Mouse (Mus musculus): ENCODE measurements around the gene Olfr618. TPM values are rescaled to one million over a fixed set of nuclear protein-coding genes. Genes with fewer than 3 reads are reported as not detected.

Olfr618 gene
- not detected for polyA plus RNA-seq (2017; shearing (Covaris generic))

DNA sequence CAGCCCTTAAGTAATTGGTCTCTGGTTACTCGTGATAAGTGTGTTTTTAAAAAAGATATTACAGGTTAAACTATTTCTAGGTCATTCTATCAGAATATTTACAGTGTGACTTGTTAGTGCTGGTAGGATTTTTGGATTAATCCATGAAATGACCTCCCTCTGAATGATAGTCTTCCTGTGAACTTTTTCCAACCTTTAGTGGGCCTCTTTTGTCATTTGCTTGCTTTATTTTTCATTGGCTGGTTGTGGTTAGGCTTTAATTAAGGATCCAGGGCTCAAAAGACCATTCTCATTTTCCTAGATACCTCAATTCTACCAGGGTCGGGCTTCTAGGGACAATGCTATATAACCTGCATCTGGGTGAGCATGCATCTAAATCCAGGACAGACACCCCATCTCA, at the start of gene Olfr618:
Gene Olfr618 (plus strand): TSS at position 301 of the 400 bp plus-strand sequence.

GRCm38 (mm10) chr7:103542617-103543016, 47.3 kb upstream of the Olfr618 start, which contains the start of gene Olfr612:
Gene Olfr612 (minus strand): TSS chr7:103542717.

DNA sequence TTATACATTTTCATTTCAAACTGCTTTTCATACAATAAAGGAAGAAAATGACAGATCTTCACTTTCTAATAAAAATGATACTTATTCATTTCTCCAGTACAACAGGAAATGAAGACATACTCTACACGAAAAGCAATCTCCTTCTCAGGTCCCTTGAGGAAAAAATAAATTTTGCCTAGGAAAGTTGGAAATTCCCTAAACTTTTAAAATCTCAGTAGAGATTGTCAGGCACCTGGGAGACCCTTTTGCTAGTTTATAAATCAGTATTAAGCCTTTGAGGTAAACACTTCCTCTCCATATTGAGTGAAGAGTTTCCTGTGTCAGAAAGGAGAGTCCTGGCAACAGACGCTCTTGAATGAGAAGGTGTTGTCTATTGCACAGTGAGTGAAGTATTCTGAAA, 42.1 kb upstream of the Olfr618 start, which contains the start of gene Olfr613:
Gene Olfr613 (plus strand): TSS at position 301 of the 400 bp plus-strand sequence.

GRCm38 (mm10) chr7:103555779-103556178, 34.1 kb upstream of the Olfr618 start, which contains the start of gene Olfr615:
Gene Olfr615 (plus strand): TSS chr7:103556079.

DNA sequence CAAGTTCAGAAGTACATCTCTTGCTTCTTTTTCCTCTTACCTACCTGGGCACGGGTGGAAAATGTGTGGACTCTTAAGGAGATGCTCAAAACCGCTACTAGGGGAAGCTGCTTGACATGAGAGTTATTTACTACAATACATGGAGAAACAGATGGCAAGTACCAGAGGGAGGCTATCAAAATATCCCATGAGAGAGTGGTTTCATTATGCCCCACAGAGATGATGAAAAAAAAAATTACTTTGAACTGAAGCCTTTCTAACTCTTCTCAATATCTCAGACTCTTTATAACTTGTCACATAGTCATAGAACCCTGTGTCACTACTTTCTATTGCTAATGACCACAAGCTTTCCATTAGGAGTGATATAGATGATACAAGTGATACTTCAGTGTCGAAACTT, 20.9 kb upstream of the Olfr618 start, which contains the start of gene Olfr616:
Gene Olfr616 (minus strand): TSS at position 101 of the 400 bp plus-strand sequence.

DNA sequence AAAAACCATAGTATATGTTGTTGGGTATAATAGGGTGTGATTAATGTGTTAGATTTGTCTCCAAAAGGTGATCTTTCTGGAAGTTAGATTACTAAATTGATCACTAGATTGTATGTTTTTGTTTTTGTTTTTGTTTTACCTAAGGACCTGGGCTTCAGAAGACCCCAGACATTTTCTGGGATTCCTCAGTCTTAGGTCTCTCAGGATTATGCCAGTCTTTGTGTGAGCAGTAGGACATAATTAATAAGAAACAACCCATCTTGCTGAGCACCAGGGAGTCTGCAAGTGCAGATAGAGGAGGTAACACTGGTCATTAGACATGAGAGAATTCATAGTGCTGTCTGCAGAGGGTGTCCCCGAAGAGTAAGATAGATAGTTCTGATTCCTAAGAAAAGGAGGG, 17.1 kb upstream of the Olfr618 start, which contains the start of gene Olfr617:
Gene Olfr617 (plus strand): TSS at position 301 of the 400 bp plus-strand sequence.

DNA sequence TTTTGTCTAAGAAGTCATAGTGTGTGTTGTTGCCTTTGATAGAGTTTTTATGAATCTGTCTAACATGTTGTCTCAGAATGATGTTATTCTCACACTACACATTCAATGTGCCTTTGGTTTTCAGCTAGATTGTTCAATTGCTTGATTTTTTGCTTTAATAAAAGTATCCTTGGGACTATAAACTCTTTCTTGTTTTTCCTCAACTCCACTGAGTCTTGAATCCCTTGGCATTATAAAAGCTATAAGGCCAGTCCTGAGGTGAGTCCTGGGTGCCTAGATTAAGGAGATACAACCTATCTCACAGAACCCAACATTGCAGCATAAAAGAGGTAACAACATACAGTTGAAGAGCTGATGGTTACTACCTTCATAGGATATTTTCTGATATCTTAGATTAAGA, 10.4 kb downstream of the Olfr618 start, which contains the start of gene Olfr619:
Gene Olfr619 (plus strand): TSS at position 301 of the 400 bp plus-strand sequence.

DNA sequence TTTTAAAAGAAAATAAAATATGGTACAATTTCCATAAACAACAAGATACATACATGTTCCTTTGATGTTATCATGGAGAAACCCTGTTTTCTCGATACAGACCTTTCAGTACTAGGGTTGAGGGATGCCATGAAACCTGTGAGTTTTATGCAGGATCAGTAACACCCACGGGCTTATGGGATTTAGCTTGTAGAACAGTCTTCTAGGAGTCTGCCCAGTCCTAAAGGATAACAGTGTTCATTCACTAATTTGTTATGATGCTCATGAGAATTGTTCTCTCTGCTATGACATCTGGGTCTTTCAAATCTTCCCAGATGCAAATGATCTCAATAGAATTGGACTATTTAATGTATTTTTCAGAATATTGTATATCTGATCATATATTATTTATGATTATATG, 22.5 kb downstream of the Olfr618 start, which contains the start of gene Olfr620:
Gene Olfr620 (minus strand): TSS at position 101 of the 400 bp plus-strand sequence.

GRCm38 (mm10) chr7:103642602-103643001, 52.7 kb downstream of the Olfr618 start, which contains the start of gene Olfr622:
Gene Olfr622 (minus strand): TSS chr7:103642702.

Other genes starting within 250 kb of the Olfr618 start
- gene Olfr600, start 240.4 kb upstream of the Olfr618 start, polyA plus RNA-seq (2017; shearing (Covaris generic)): not detected
- not detected for gene Olfr601, start 227.4 kb upstream of the Olfr618 start, polyA plus RNA-seq (2017; shearing (Covaris generic))
- gene Olfr603, start 203.9 kb upstream of the Olfr618 start, polyA plus RNA-seq (2017; shearing (Covaris generic)): not detected
- gene Usp17lc, start 175.0 kb upstream of the Olfr618 start, polyA plus RNA-seq (2017; shearing (Covaris generic)): not detected
- not detected for gene Olfr605, start 144.7 kb upstream of the Olfr618 start, polyA plus RNA-seq (2017; shearing (Covaris generic))
- gene Olfr606, start 141.1 kb upstream of the Olfr618 start, polyA plus RNA-seq (2017; shearing (Covaris generic)): not detected
- gene Olfr607, start 126.0 kb upstream of the Olfr618 start, polyA plus RNA-seq (2017; shearing (Covaris generic)): 0.13 TPM
- gene Olfr608, start 120.2 kb upstream of the Olfr618 start, polyA plus RNA-seq (2017; shearing (Covaris generic)): not detected
- gene Olfr609, start 92.0 kb upstream of the Olfr618 start, polyA plus RNA-seq (2017; shearing (Covaris generic)): not detected
- gene Olfr610, start 78.0 kb upstream of the Olfr618 start, polyA plus RNA-seq (2017; shearing (Covaris generic)): not detected
- gene Olfr611, start 69.3 kb upstream of the Olfr618 start, polyA plus RNA-seq (2017; shearing (Covaris generic)): not detected
- gene Olfr612, start 47.4 kb upstream of the Olfr618 start, polyA plus RNA-seq (2017; shearing (Covaris generic)): not detected
- gene Olfr613, start 42.0 kb upstream of the Olfr618 start, polyA plus RNA-seq (2017; shearing (Covaris generic)): 0.05 TPM
- not detected for gene Olfr615, start 34.0 kb upstream of the Olfr618 start, polyA plus RNA-seq (2017; shearing (Covaris generic))
- gene Olfr616, start 21.0 kb upstream of the Olfr618 start, polyA plus RNA-seq (2017; shearing (Covaris generic)): not detected
- not detected for gene Olfr617, start 17.0 kb upstream of the Olfr618 start, polyA plus RNA-seq (2017; shearing (Covaris generic))
- not detected for gene Olfr619, start 10.5 kb downstream of the Olfr618 start, polyA plus RNA-seq (2017; shearing (Covaris generic))
- gene Olfr620, start 22.4 kb downstream of the Olfr618 start, polyA plus RNA-seq (2017; shearing (Covaris generic)): not detected
- gene Olfr622, start 52.6 kb downstream of the Olfr618 start, polyA plus RNA-seq (2017; shearing (Covaris generic)): not detected
- not detected for gene Olfr623, start 73.6 kb downstream of the Olfr618 start, polyA plus RNA-seq (2017; shearing (Covaris generic))
- gene Olfr624, start 81.1 kb downstream of the Olfr618 start, polyA plus RNA-seq (2017; shearing (Covaris generic)): not detected
- not detected for gene Olfr625-ps1, start 92.6 kb downstream of the Olfr618 start, polyA plus RNA-seq (2017; shearing (Covaris generic))
- not detected for gene Olfr243, start 124.6 kb downstream of the Olfr618 start, polyA plus RNA-seq (2017; shearing (Covaris generic))
- not detected for gene Olfr628, start 140.3 kb downstream of the Olfr618 start, polyA plus RNA-seq (2017; shearing (Covaris generic))
- not detected for gene Olfr629, start 154.8 kb downstream of the Olfr618 start, polyA plus RNA-seq (2017; shearing (Covaris generic))
- gene Olfr630, start 167.2 kb downstream of the Olfr618 start, polyA plus RNA-seq (2017; shearing (Covaris generic)): not detected
- not detected for gene Olfr69, start 181.5 kb downstream of the Olfr618 start, polyA plus RNA-seq (2017; shearing (Covaris generic))
- not detected for gene Olfr68, start 189.6 kb downstream of the Olfr618 start, polyA plus RNA-seq (2017; shearing (Covaris generic))
- not detected for gene Olfr67, start 201.7 kb downstream of the Olfr618 start, polyA plus RNA-seq (2017; shearing (Covaris generic))
- 106 TPM for gene Hbb-bt, start 223.9 kb downstream of the Olfr618 start, polyA plus RNA-seq (2017; shearing (Covaris generic))
- gene Hbb-bs, start 238.0 kb downstream of the Olfr618 start, polyA plus RNA-seq (2017; shearing (Covaris generic)): 546 TPM

Data from activated CD4-positive, CD25-positive, alpha-beta regulatory T cell, adult 9 weeks (primary cell).